Mouse (Mus musculus) forebrain, embryonic 16.5 days (tissue): ENCODE results near the gene Ccdc162. TPM values are rescaled to one million over a fixed set of nuclear protein-coding genes. Genes with fewer than 3 reads are reported as not detected.

Experiments
- ATAC-seq: fragments of 200-750 bp; cut with Nextera tagmentation; 2 replicates; pipeline ENCODE4 v1.8.0; 2017; ENCODE audit warnings: mild to moderate bottlenecking, moderate library complexity
- H3K27ac ChIP-seq: fragments of 300-500 bp; sonication (generic); 2 replicates; pipeline ENCODE4 v1.5.1; 2014; ENCODE audit warnings: low read length, control low read depth
- H3K27me3 ChIP-seq: fragments of 300-500 bp; sonication (generic); replicated peaks from 2 replicates; pipeline ENCODE4 v1.6.1; 2014; ENCODE audit warnings: low read length; ENCODE audit not compliant: control insufficient read depth, insufficient read depth
- H3K36me3 ChIP-seq: fragments of 300-500 bp; sonication (generic); 2 replicates; pipeline ENCODE4 v1.6.1; 2014; ENCODE audit not compliant: control insufficient read depth, insufficient read depth
- H3K4me1 ChIP-seq: fragments of 300-500 bp; sonication (generic); replicated peaks from 2 replicates; pipeline ENCODE4 v1.6.1; 2014; ENCODE audit warnings: low read length; ENCODE audit not compliant: control insufficient read depth, insufficient read depth
- H3K4me2 ChIP-seq: fragments of 300-500 bp; sonication (generic); 2 replicates; pipeline ENCODE4 v1.6.1; 2014; ENCODE audit warnings: mild to moderate bottlenecking, low read length, control low read depth
- H3K4me3 ChIP-seq: fragments of 300-500 bp; sonication (generic); replicated peaks from 2 replicates; pipeline ENCODE4 v1.5.1; 2014; ENCODE audit warnings: mild to moderate bottlenecking, low read length, control low read depth
- H3K9ac ChIP-seq: fragments of 300-500 bp; sonication (generic); replicated peaks from 2 replicates; pipeline ENCODE4 v1.6.1; 2014; ENCODE audit warnings: low read depth, low read length, control low read depth
- H3K9me3 ChIP-seq: fragments of 300-500 bp; sonication (generic); 2 replicates; pipeline ENCODE4 v1.6.1; 2016; ENCODE audit warnings: low read length; ENCODE audit not compliant: control insufficient read depth
- WGBS: fragments of 180-500 bp; shearing (Covaris S2); extraction: QIAGEN DNeasy Blood & Tissue Kit; methylation state at CpG from one replicate; pipeline ENCODE4 v1.1.7; 2014; 5-methylcytosine and 5-hydroxymethylcytosine counted together
- polyA plus RNA-seq: library from polyadenylated mRNA; unstranded; fragments of >200 nt; fragmentation: Nextera tagmentation; extraction: Ambion mirVana; gene quantifications from 2 replicates; pipeline ENCODE4 v1.2.1, GENCODE M21; 2015

The Ccdc162 gene
- 0.34 and 0.44 TPM in 2 replicates for polyA plus RNA-seq

DNA sequence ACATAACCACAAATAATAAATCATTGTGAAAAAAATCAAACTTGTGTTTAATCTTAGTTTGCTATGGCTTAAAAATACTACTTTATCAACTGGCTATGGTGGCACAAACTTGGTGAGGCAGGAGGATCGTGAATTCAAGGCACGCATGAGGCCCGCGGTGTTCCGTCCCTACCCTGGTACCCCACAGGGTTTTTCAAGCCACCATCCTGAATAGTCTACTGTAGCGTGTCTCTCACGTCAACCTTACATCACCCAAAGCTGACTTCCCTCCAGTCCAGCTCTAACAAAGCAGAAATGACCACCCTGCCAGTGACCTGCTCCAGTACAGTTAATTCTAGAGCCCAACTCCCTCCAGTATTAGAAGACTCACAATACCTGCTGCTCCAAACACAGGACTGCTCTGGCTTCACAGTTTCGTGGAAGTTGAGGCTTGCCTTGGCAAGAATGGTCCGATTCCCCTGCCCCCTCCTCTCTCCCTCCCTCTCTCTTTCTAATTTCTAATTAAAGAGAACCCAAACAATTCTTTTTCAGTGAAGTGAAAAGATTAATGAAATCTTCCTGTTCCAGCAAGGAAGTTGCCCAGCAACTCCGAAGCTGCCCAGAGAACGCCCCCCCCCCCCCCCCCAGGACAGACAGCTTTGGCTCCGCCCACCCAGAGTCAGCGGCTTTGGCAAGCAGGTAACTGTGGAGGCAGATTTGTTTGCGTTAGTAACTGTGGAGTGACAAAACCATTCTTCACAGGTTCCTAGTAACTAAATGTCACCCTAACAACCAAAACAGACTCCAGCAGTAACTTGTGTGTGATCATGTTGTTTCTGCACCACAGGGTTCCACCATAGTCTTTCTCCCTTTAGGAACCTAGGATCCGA, at the start of gene Ccdc162:
Ccdc162 (minus strand) TSS at position 606 of the 869 bp plus-strand sequence.
- Histone ChIP-seq H3K36me3 (no peaks in the 10 kb centered on the region), H3K27ac (no peak within 1 kb of the TSS), H3K4me2 (peak within 1 kb of the TSS; percentile 16), H3K4me1 (peaks cover 7% of the 10 kb centered on the region; the same call in 1 of the 2 replicates), H3K27me3 (no peaks in the 10 kb centered on the region), H3K4me3 (no peak within 1 kb of the TSS), H3K9me3 (no peaks in the 10 kb centered on the region), H3K9ac (no peak within 1 kb of the TSS)
- ATAC-seq, result peak; percentile 61
- WGBS, result 25% methylated on average over 15 of the region's 15 CpGs

DNA sequence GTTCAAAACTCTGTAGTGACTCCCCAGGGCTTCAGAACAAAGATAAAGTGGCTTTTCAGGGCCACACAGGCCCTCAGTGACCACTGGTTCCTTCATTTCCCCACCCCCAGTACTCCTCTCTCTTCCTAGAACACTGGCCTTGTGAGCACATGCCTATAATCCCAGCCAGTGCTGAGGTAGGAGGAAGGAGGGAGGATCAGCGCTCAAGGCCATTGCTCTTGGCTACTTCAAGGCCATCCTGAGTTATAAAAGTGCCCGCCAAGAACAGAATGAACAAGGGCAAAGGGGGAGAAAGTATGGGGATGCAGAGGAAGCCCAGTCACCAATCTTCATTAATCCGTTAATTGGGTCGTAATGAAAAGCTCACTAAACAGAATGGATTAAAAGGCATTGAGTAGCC, 49.2 kb upstream of the Ccdc162 start:
- 84% methylated on average over 4 of the region's 4 CpGs for WGBS
- no peaks in the 10 kb centered on the region for H3K27me3 ChIP-seq

DNA sequence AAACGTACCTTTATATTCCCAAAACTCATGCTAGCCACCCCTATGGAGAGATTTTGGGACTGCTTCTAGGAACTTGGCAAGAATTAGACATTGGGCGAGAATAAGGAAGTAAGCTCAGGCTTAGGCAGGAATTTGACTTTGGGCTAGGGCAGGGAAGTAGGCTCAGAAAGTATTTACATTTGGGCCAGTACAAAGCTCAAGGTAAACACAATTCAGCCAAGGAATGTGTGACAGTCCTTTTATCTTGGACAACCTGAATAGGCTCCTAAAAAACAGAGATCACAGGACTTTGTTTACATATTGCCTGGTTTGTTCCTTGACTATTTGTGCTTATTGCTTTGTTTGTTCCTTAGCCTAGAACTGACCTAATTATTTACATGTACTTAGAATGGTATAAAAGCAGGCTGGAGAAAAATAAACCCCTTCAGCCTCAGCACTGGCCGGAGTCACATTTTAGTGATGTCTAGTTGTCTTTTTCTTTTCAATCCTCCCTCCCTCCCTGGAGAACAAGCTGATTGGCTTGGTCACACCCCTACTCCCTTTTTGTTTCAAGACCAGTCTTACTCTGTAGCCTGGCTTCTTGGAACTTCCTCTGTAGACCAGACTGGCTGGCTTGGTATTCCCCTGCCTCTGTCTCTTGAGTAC, 47.4 kb upstream of the Ccdc162 start:
- H3K4me1 ChIP-seq, result no peaks in the 10 kb centered on the region
- no peak overlapping the region for H3K9ac ChIP-seq
- no peak for ATAC-seq
- no peak overlapping the region for H3K27ac ChIP-seq
- no peaks in the 10 kb centered on the region for H3K9me3 ChIP-seq
- 75% methylated on average over 3 of the region's 3 CpGs for WGBS
- no peaks in the 10 kb centered on the region for H3K27me3 ChIP-seq
- H3K4me2 ChIP-seq, result no peak overlapping the region
- no peaks in the 10 kb centered on the region for H3K36me3 ChIP-seq
- H3K4me3 ChIP-seq, result no peak overlapping the region

More for the DNA sequence above, 49.2 kb upstream of the Ccdc162 start:
- Histone ChIP-seq H3K4me3 (no peak overlapping the region), H3K9me3 (no peaks in the 10 kb centered on the region), H3K27ac (no peak overlapping the region), H3K9ac (no peak overlapping the region), H3K4me1 (no peaks in the 10 kb centered on the region), H3K4me2 (no peak overlapping the region), H3K36me3 (no peaks in the 10 kb centered on the region)
- ATAC-seq, result no peak

DNA sequence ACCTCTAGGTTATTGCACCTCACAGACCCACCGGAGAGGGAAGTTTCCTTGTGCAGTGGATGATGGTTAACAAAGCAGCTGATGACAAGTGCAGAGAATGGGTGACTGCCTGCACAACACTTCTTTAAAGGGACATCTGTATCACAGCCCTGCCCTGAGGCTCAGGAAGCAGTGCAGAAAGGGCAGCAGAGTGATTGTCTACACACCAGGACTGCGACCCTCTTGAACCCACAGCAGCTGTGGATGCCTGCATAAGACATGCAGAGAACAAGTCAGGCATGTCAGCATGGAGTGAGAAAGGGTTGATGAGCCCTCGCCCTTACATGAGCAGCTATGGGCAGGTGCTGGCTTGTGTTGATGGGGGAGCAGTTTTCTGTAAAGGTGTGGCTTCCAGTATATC, 44.4 kb upstream of the Ccdc162 start:
- WGBS, result 90% methylated on average over 3 of the region's 3 CpGs

DNA sequence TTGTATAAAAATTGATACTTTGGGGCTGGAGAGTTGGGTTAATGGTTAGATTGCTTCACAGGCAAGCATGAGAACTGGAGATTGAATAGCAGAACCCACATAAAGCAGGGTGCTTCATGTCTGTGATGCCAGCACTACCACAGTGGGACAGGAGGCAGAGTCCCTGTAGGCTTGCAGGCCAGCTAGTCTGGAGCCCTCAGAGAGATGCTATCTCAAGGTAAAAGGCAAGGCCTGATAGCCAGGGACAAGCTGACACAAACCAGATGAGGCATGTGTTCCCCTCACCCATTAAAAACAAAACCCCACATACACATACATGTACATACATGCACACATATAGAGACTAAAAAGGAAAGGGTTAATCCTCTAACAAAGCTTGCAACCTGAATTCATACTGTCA, 41.6 kb upstream of the Ccdc162 start:
- no peak overlapping the region for H3K27ac ChIP-seq
- ATAC-seq, result no peak

More for the DNA sequence above, 44.4 kb upstream of the Ccdc162 start:
- Histone ChIP-seq H3K36me3 (no peaks in the 10 kb centered on the region), H3K4me1 (no peaks in the 10 kb centered on the region), H3K4me2 (no peak overlapping the region), H3K27ac (no peak overlapping the region), H3K4me3 (no peak overlapping the region), H3K27me3 (no peaks in the 10 kb centered on the region), H3K9ac (no peak overlapping the region), H3K9me3 (no peaks in the 10 kb centered on the region)
- ATAC-seq, result no peak

DNA sequence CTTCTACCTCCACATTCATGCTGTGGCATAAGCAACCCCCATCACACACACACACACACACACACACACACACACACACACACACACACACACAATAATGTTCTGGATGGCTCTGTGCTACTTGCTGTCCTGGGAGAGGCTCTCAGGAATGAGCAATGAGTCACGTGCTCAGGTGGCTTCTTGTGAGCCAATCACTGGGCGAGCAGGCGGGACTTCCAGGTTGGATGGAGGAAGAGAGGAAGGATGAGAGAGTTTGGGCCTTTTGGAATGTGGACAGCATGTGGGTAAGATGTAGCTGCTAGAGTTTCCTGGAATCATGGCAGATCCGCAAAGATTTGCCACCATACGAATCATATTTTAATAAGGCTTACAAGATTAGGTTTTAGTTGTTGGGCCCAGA, 40.8 kb upstream of the Ccdc162 start:
- ATAC-seq, result no peak
- Histone ChIP-seq H3K9me3 (no peaks in the 10 kb centered on the region), H3K4me1 (no peaks in the 10 kb centered on the region), H3K27me3 (no peaks in the 10 kb centered on the region), H3K9ac (no peak overlapping the region), H3K36me3 (no peaks in the 10 kb centered on the region), H3K4me2 (no peak overlapping the region), H3K4me3 (no peak overlapping the region), H3K27ac (no peak overlapping the region)
- 94% methylated on average over 5 of the region's 5 CpGs for WGBS

More for the DNA sequence above, 41.6 kb upstream of the Ccdc162 start:
- Histone ChIP-seq H3K9ac (no peak overlapping the region), H3K4me2 (no peak overlapping the region), H3K27me3 (no peaks in the 10 kb centered on the region), H3K4me3 (no peak overlapping the region), H3K4me1 (no peaks in the 10 kb centered on the region), H3K36me3 (no peaks in the 10 kb centered on the region), H3K9me3 (no peaks in the 10 kb centered on the region)

DNA sequence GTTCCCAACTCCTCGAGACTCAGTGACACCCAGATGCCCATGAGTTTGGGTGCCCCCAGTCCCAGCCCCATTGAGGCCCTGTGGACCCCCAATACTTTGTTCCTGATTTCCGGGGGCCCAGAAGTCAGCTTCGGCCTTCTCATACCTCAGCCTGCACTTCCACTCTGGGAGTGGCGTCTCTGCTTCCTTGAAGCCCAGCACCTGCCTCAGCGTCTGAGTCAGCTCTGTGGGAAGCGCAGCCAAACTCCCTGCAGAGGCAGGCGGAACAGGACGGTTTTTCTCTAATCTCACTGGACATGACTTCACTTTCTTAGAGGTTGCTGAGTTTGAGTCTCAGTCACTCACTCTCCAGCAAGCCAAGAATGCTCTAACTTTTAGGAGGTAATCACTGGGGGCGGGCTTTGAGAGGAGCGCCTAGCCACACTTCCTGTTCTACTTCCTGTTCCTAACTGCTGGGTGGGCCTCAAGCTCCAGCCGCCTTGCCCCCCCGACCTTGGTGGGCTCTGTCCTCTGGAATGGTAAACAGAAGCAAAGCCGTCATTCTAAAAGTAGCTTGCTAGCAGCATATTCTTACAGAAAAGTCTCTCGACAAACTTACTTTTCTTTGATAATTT, 35.5 kb upstream of the Ccdc162 start:
- WGBS, result 84% methylated on average over 14 of the region's 14 CpGs

DNA sequence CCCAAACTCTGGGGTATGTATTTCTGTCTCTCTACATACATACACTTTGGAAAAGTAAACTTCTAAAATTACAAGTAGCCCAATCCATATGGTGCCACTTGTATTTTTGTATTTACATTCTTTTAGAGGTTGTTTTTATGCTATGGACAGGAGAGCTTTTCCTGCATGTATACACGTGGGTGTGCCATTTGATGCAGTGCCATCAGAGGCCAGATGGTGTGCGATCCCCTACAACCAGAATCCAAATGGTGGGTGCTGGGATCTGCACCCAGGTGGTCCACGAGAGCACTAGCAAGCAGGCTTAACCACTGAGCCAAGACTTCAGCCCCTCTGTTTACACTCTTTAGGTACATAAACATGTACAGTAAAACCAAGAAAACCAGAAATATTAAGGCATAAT, 32.9 kb upstream of the Ccdc162 start:
- no peaks in the 10 kb centered on the region for H3K27me3 ChIP-seq
- no peaks in the 10 kb centered on the region for H3K36me3 ChIP-seq
- no peak overlapping the region for H3K4me3 ChIP-seq
- H3K9me3 ChIP-seq, result no peaks in the 10 kb centered on the region
- no peak overlapping the region for H3K9ac ChIP-seq
- H3K4me2 ChIP-seq, result no peak overlapping the region
- H3K4me1 ChIP-seq, result peaks cover 3% of the 10 kb centered on the region
- ATAC-seq, result no peak
- 63% methylated on average over 3 of the region's 3 CpGs for whole genome bisulfite sequencing
- H3K27ac ChIP-seq, result no peak overlapping the region

More for the DNA sequence above, 35.5 kb upstream of the Ccdc162 start:
- H3K9me3 ChIP-seq, result no peaks in the 10 kb centered on the region
- H3K9ac ChIP-seq, result no peak overlapping the region
- no peak overlapping the region for H3K4me2 ChIP-seq
- no peaks in the 10 kb centered on the region for H3K27me3 ChIP-seq
- no peak overlapping the region for H3K27ac ChIP-seq
- no peak for ATAC-seq
- no peaks in the 10 kb centered on the region for H3K4me1 ChIP-seq
- no peaks in the 10 kb centered on the region for H3K36me3 ChIP-seq
- no peak overlapping the region for H3K4me3 ChIP-seq

DNA sequence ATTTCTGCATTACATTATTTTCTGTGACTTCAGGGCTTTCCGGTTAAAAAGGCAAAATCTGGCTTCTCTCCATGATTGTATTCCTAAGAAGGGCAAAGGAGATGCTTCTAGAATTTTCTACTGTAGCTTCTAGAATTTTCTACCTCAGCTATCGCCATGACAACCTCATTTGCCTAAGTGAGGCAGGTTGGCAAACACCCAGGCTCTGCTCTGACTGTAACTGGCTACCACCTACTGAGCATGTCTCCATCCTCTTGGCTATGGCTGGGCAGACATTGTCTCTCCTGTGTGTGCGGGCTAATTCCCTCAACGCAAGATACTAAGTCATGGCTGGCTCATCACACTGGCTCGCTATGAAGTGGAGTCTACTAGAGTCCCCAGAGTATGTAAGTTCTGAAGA, 30.1 kb upstream of the Ccdc162 start:
- Histone ChIP-seq H3K27me3 (no peaks in the 10 kb centered on the region), H3K9ac (no peak overlapping the region), H3K9me3 (no peaks in the 10 kb centered on the region), H3K27ac (no peak overlapping the region), H3K36me3 (no peaks in the 10 kb centered on the region), H3K4me3 (no peak overlapping the region), H3K4me1 (peaks cover 3% of the 10 kb centered on the region), H3K4me2 (no peak overlapping the region)
- WGBS, result 74% methylated on average over 5 of the region's 5 CpGs
- ATAC-seq, result 0 out of 2 replicates have a peak, but pooled peaks have one; percentile 23
